Mouse (Mus musculus) hindbrain, embryonic 14.5 days (tissue): ENCODE measurements around the gene Col4a3bp. TPM values are rescaled to one million over a fixed set of nuclear protein-coding genes. Genes with fewer than 3 reads are reported as not detected.

Source experiments
- ATAC-seq: fragments of 200-750 bp; cut with Nextera tagmentation; 2 replicates; pipeline ENCODE4 v1.8.0; 2017; ENCODE audit warnings: moderate number of reproducible peaks, mild to moderate bottlenecking, moderate TSS enrichment, moderate library complexity; ENCODE audit not compliant: low FRiP score
- DNase-seq: peaks from one replicate; pipeline ENCODE4 v3.0.0-alpha.2; 2015; ENCODE audit warnings: low spot score
- H3K27ac ChIP-seq: fragments of 300-500 bp; sonication (generic); 2 replicates; pipeline ENCODE4 v1.5.1; 2014; ENCODE audit warnings: mild to moderate bottlenecking, moderate library complexity
- H3K27me3 ChIP-seq: fragments of 300-500 bp; sonication (generic); 2 replicates; pipeline ENCODE4 v1.6.1; 2014; ENCODE audit warnings: mild to moderate bottlenecking, low read length, mixed read lengths; ENCODE audit not compliant: control insufficient read depth, insufficient read depth
- H3K36me3 ChIP-seq: fragments of 300-500 bp; sonication (generic); replicated peaks from 2 replicates; pipeline ENCODE4 v1.6.1; 2014; ENCODE audit not compliant: control insufficient read depth, insufficient read depth
- H3K4me1 ChIP-seq: fragments of 300-500 bp; sonication (generic); replicated peaks from 2 replicates; pipeline ENCODE4 v1.6.1; 2014; ENCODE audit warnings: antibody characterized with exemption, low read length, mixed read lengths; ENCODE audit not compliant: control insufficient read depth, insufficient read depth
- H3K4me2 ChIP-seq: fragments of 300-500 bp; sonication (generic); replicated peaks from 2 replicates; pipeline ENCODE4 v1.6.1; 2014; ENCODE audit warnings: mild to moderate bottlenecking, moderate library complexity
- H3K4me3 ChIP-seq: fragments of 300-500 bp; sonication (generic); replicated peaks from 2 replicates; pipeline ENCODE4 v1.5.1; 2014; ENCODE audit warnings: mild to moderate bottlenecking, low read length
- H3K9ac ChIP-seq: fragments of 300-500 bp; sonication (generic); 2 replicates; pipeline ENCODE4 v1.6.1; 2014
- H3K9me3 ChIP-seq: fragments of 300-500 bp; sonication (generic); 2 replicates; pipeline ENCODE4 v1.6.1; 2016; ENCODE audit warnings: low read length; ENCODE audit not compliant: control insufficient read depth
- WGBS: fragments of 180-500 bp; shearing (Covaris S2); extraction: QIAGEN DNeasy Blood & Tissue Kit; methylation state at CpG from one replicate; pipeline ENCODE4 v1.1.7; 2014; 5-methylcytosine and 5-hydroxymethylcytosine counted together
- polyA plus RNA-seq: library from polyadenylated mRNA; unstranded; fragments of >200 nt; fragmentation: Nextera tagmentation; extraction: Ambion mirVana; gene quantifications from 2 replicates; pipeline ENCODE4 v1.2.1, GENCODE M21; 2014

Col4a3bp gene
- 9.2 and 10.5 TPM in 2 replicates for polyA plus RNA-seq

DNA sequence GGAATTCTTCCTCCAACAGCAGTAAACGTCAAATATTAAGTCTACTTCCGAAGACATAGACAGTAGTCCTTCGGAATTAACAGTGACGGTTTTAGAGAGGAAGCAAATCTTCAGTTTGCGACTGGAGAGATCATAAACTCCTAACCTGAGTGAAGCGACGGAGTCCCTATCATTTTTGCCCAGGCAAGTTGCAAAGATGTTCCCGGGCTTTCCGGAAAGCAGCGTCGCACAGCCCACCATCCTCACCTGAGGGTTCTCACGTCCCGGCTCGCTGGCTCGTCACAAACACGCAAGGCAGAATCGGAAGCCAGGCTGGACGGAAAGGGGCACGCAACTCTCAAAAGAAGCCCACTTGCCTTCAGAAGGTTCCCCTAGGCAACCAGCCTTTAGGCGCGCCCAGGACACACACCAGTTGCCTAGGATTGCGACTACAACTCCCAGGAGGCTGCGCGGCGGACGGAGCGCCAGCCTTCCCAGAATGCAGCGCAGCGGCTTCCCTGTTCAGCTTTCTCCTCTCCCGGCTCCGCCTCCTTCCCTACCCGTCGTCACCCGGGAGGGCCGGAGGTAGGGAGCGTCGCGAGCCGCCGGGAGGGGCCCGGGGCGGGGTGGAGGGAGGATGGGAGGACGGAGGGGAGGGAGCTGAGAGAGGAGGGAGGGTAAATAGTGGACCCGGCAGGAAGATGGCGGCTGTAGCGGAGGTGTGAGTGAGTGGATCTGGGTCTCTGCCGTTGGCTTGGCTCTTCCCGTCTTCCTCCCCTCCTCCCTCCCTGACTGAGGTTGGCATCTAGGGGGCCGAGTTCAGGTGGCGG, at the start of gene Col4a3bp, which contains the start of gene Polk:
TSS of gene Col4a3bp (plus strand) at position 538 of the 809 bp plus-strand sequence.
TSS of gene Polk (minus strand) at position 499 of the 809 bp plus-strand sequence.
- ATAC-seq (peak; percentile 99), DNase-seq (peak; percentile 98)
- under 1% methylated on average over 48 of the region's 50 CpGs for WGBS
- Histone ChIP-seq H3K27ac (peak within 1 kb of the TSS; percentile 96), H3K9me3 (no peaks in the 10 kb centered on the region), H3K4me1 (peaks cover 14% of the 10 kb centered on the region), H3K9ac (peak within 1 kb of the TSS; percentile 95), H3K4me3 (peak within 1 kb of the TSS; percentile 85), H3K27me3 (no peaks in the 10 kb centered on the region), H3K4me2 (peak within 1 kb of the TSS; percentile 83), H3K36me3 (no peaks in the 10 kb centered on the region)

DNA sequence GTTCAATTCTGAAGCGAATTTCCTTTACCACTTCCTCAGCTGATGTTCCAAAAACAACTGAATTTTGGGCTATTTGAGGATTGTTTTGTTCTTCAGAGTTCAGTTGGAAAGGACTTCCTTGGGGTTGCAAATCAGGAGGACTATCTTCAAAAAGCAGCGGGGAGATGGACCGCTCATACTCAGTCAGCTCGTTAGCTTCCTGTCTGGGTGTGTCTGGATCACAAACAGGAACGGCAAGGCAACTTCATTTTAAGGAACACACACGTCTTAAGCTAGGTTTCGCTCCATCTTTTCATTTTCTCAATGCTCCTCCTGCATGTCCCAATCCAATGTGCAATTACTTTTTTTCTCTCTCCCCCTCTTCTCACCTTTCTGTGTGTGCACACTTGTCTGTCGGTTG, 45.8 kb upstream of the Col4a3bp start:
- ATAC-seq (no peak), DNase-seq (no peak)
- H3K4me3 ChIP-seq, result no peak overlapping the region
- WGBS, result 88% methylated on average over 8 of the region's 8 CpGs
- no peaks in the 10 kb centered on the region for H3K36me3 ChIP-seq
- no peaks in the 10 kb centered on the region for H3K9me3 ChIP-seq
- no peak overlapping the region for H3K27ac ChIP-seq
- no peaks in the 10 kb centered on the region for H3K27me3 ChIP-seq
- no peaks in the 10 kb centered on the region for H3K4me1 ChIP-seq
- no peak overlapping the region for H3K4me2 ChIP-seq
- H3K9ac ChIP-seq, result no peak overlapping the region

DNA sequence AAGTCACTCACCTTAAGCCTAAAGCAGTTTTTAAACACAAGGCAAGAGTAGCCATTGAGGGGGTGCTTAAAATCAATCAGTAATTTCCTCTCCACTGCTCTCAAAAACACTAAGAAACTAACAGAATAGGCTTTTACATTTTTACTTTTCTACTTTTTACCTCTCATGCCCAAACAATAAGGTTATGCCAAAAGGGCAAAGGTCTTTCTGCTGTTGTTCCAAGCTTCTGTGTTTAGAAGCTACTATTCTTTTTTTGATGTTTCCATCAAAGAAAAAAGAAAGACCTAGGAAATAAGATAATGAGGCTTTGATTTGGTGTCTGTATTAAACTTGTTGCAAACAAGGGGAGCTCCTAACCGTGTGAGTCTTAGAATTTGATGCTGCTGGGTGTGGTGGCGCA, 42.5 kb upstream of the Col4a3bp start:
- no peaks in the 10 kb centered on the region for H3K9me3 ChIP-seq
- WGBS, result 71% methylated on average over 2 of the region's 2 CpGs
- no peak overlapping the region for H3K27ac ChIP-seq
- no peak overlapping the region for H3K9ac ChIP-seq
- H3K4me2 ChIP-seq, result no peak overlapping the region
- H3K36me3 ChIP-seq, result no peaks in the 10 kb centered on the region
- no peaks in the 10 kb centered on the region for H3K27me3 ChIP-seq
- no peaks in the 10 kb centered on the region for H3K4me1 ChIP-seq
- no peak for DNase-seq
- ATAC-seq, result no peak
- H3K4me3 ChIP-seq, result no peak overlapping the region

DNA sequence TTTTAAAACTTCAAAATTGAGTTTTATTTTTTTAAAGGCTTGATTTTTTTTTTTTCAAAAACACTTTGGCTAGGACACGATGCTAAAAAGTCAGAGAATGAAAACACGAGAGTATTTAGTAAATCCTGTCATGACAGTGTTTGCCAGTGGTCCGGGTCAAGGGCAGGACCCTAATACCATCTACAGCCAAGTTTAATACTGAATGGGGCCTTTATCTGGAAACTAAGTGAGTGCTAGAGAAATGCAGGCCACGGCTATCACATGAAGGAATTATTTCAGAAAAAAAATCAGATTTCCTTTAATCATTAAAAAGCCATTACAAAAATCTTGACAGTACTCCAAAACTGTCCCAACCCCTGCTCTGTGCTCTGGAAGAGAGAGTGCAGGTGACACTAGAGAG, 36.8 kb upstream of the Col4a3bp start:
- Histone ChIP-seq H3K4me1 (no peaks in the 10 kb centered on the region), H3K4me2 (no peak overlapping the region), H3K9ac (no peak overlapping the region), H3K9me3 (no peaks in the 10 kb centered on the region), H3K27ac (no peak overlapping the region), H3K4me3 (no peak overlapping the region), H3K27me3 (no peaks in the 10 kb centered on the region), H3K36me3 (no peaks in the 10 kb centered on the region)
- ATAC-seq, result no peak
- DNase-seq, result no peak
- 89% methylated on average over 4 of the region's 4 CpGs for WGBS

DNA sequence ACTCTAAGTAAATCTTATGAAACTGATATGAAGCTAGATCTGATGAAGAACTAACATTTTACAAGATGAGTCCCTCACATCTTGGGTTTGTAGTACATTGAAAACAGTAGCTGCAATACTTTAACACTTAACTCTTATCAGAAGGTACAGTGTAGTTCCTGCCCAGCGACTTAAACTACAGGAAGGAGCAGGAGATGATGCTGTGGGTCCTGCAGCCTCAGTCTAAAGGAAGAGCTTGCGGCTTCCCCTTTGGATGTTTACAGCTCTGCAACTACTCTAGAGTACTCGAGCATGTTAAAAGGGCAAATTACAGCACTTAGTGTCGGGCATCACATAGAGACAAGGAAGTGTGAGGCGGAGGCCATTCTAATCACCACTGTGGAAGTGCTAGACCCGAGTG, 36.1 kb upstream of the Col4a3bp start:
- no peaks in the 10 kb centered on the region for H3K9me3 ChIP-seq
- DNase-seq (no peak), ATAC-seq (no peak)
- H3K4me3 ChIP-seq, result no peak overlapping the region
- 89% methylated on average over 6 of the region's 6 CpGs for WGBS
- H3K27ac ChIP-seq, result no peak overlapping the region
- H3K4me1 ChIP-seq, result no peaks in the 10 kb centered on the region
- no peak overlapping the region for H3K4me2 ChIP-seq
- H3K27me3 ChIP-seq, result no peaks in the 10 kb centered on the region
- no peak overlapping the region for H3K9ac ChIP-seq
- H3K36me3 ChIP-seq, result no peaks in the 10 kb centered on the region

DNA sequence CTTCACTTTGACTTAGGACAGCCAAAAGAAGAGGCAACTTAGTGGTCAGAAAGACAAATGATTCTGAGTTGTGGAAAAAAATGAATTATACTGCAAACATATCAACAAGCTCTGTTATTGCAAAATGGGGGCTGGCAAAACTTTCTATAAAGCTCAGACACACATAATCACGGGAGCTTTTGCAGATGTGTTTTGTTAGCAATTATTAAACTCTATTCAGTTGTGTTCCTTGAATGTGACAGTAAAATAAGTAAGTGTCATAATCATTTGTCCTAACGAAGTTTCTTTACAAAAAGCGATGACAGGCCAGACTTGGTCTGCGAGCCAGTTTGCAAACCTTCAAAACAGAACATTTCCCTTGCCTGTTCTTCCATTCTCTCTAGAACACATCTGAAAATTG, 34.9 kb upstream of the Col4a3bp start:
- ATAC-seq (no peak), DNase-seq (no peak)
- H3K27ac ChIP-seq, result no peak overlapping the region
- no peaks in the 10 kb centered on the region for H3K27me3 ChIP-seq
- no peaks in the 10 kb centered on the region for H3K36me3 ChIP-seq
- H3K9ac ChIP-seq, result no peak overlapping the region
- no peak overlapping the region for H3K4me3 ChIP-seq
- H3K4me1 ChIP-seq, result no peaks in the 10 kb centered on the region
- H3K4me2 ChIP-seq, result no peak overlapping the region
- WGBS, result 90% methylated on average over 4 of the region's 4 CpGs
- H3K9me3 ChIP-seq, result no peaks in the 10 kb centered on the region

DNA sequence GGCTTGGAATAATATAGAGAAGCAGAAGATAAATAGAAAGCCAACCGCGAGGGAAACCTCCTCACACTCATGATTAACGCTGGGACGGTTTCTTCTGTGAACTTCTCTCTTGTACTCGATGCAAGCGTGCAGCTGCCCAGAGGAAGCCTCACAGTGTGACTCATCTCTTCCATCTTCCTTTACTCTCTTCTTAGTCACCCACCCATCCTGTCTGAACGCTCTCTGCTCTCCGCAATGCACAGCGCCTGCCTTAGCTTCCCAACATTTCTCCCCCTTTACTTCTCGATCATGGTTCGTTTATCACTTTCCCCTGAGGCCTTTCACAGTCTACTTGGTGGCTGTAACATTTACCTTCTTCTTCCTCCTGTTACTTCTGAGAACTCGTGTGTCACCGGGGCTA, 31.8 kb upstream of the Col4a3bp start:
- no peak overlapping the region for H3K9ac ChIP-seq
- 85% methylated on average over 13 of the region's 13 CpGs for WGBS
- ATAC-seq (no peak), DNase-seq (no peak)
- H3K9me3 ChIP-seq, result no peaks in the 10 kb centered on the region
- no peaks in the 10 kb centered on the region for H3K27me3 ChIP-seq
- no peak overlapping the region for H3K4me2 ChIP-seq
- no peak overlapping the region for H3K4me3 ChIP-seq
- H3K27ac ChIP-seq, result no peak overlapping the region
- no peaks in the 10 kb centered on the region for H3K4me1 ChIP-seq
- no peaks in the 10 kb centered on the region for H3K36me3 ChIP-seq

DNA sequence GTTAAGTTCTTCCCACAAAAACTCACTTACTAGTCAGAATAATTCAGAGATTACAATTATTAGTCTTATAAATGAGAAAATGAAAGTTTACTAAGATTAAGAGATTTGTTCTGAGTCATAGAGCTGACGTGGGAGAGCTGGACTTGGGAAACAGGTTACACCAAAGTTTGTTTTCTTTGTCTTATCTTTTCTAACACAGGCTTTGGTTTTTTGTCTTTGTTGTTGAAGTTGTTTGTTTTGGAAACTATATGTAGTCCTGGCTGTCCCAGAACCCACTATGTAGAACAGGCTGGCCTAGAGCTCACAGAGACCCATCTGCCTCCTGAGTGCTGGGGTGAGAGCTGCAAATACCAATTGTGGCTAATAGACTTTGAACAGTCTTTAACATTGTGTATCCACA, 31.2 kb upstream of the Col4a3bp start:
- H3K4me3 ChIP-seq, result no peak overlapping the region
- no peaks in the 10 kb centered on the region for H3K4me1 ChIP-seq
- ATAC-seq, result no peak
- no peak overlapping the region for H3K4me2 ChIP-seq
- H3K9me3 ChIP-seq, result no peaks in the 10 kb centered on the region
- 95% methylated on average over 1 of the region's 1 CpGs for WGBS
- H3K9ac ChIP-seq, result no peak overlapping the region
- no peak for DNase-seq
- H3K27ac ChIP-seq, result no peak overlapping the region
- H3K36me3 ChIP-seq, result no peaks in the 10 kb centered on the region; the same call in 1 of the 2 replicates
- H3K27me3 ChIP-seq, result no peaks in the 10 kb centered on the region

DNA sequence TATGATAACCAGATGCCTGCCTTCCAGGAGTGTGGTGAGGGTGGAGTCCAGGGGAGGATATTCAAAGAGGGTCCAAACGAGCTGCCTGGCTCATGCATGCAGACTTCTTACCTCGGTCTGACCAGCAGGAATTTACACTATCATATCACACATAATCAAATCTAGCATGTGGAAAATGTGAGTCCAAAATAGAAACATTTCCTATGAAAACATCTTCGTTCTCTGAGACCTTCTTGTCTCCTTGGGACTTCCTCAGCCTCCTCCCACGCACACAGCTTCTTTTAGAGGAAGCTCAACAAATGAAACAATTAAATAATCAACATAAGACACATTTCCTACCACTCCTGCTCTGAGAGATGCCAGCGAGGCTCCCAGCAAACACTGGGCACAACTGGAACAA, 30.5 kb upstream of the Col4a3bp start:
- Histone ChIP-seq H3K27me3 (no peaks in the 10 kb centered on the region), H3K4me3 (no peak overlapping the region), H3K9ac (no peak overlapping the region), H3K4me1 (no peaks in the 10 kb centered on the region), H3K27ac (no peak overlapping the region), H3K9me3 (no peaks in the 10 kb centered on the region), H3K36me3 (no peaks in the 10 kb centered on the region; the same call in 1 of the 2 replicates), H3K4me2 (no peak overlapping the region)
- 83% methylated on average over 5 of the region's 5 CpGs for WGBS
- no peak for ATAC-seq
- no peak for DNase-seq
